Mouse (Mus musculus) hematopoietic stem cell, adult 5-6 weeks (primary cell): ENCODE results near the gene Shank3. TPM values are rescaled to one million over a fixed set of nuclear protein-coding genes. Genes with fewer than 3 reads are reported as not detected.

Experiments used
- ATAC-seq, 2 experiments: fragments of 125-278 bp in 1 of 2; replicated peaks in 1 of 2; 2 replicates each; pipeline ENCODE4 v1.8.0; 2016 to 2017; ENCODE audit warnings: inconsistent platforms in 2 of 2, mild to moderate bottlenecking in 2 of 2, moderate number of reproducible peaks in 2 of 2, low read depth in 1 of 2, moderate TSS enrichment in 1 of 2; ENCODE audit not compliant: low FRiP score in 2 of 2, poor library complexity in 2 of 2, severe bottlenecking in 2 of 2, insufficient read depth in 1 of 2, low TSS enrichment in 1 of 2
- total RNA-seq: library from RNA; stranded (forward); fragments of 172-1452, 232-1000 nt; gene quantifications from 2 replicates; pipeline ENCODE4 v1.2.3, GENCODE M21; 2017

Shank3 gene
- total RNA-seq: 4.5 and 12.2 TPM in 2 replicates

GRCm38 (mm10) chr15:89498961-89499688 lies at the start of gene Shank3:
Shank3 (plus strand) TSS chr15:89499623.
- ATAC-seq: peak in 1 of 2 experiments; percentile 13; a peak in 1 of 4 replicates

GRCm38 (mm10) chr15:89452906-89453864 lies 46.2 kb upstream of the Shank3 start:
- ATAC-seq: peak; percentile 75 to 88

GRCm38 (mm10) chr15:89453865-89454478 lies 45.5 kb upstream of the Shank3 start, which contains the start of gene Mapk8ip2:
Mapk8ip2 (plus strand) TSS chr15:89453913.
- ATAC-seq: no peak

GRCm38 (mm10) chr15:89454857-89455256 lies 44.6 kb upstream of the Shank3 start:
- ATAC-seq: no peak

- ATAC-seq: no peak
These were observed 43.8 kb upstream of the Shank3 start for GRCm38 (mm10) chr15:89455642-89456041.

GRCm38 (mm10) chr15:89458942-89459341 lies 40.5 kb upstream of the Shank3 start:
- ATAC-seq: peak; percentile 89 to 93

- no peak for ATAC-seq
These were observed 39.6 kb upstream of the Shank3 start for GRCm38 (mm10) chr15:89459821-89460220.

- no peak for ATAC-seq
These were observed 39.1 kb upstream of the Shank3 start for GRCm38 (mm10) chr15:89460298-89460697.

GRCm38 (mm10) chr15:89461321-89461720 lies 38.1 kb upstream of the Shank3 start:
- ATAC-seq: no peak

- no peak for ATAC-seq
These were observed 37.2 kb upstream of the Shank3 start for GRCm38 (mm10) chr15:89462176-89462575.

- ATAC-seq: 0 out of 4 replicates have a peak, but pooled peaks have one; percentile 28 to 33
These were observed 35.8 kb upstream of the Shank3 start for GRCm38 (mm10) chr15:89463334-89464235.

GRCm38 (mm10) chr15:89465052-89465451 lies 34.4 kb upstream of the Shank3 start:
- ATAC-seq: no peak

GRCm38 (mm10) chr15:89468577-89468976 lies 30.8 kb upstream of the Shank3 start:
- ATAC-seq: peak; percentile 62 to 68

- ATAC-seq: no peak
These were observed 27.9 kb upstream of the Shank3 start for GRCm38 (mm10) chr15:89471476-89471875.

GRCm38 (mm10) chr15:89473370-89473769 lies 26.1 kb upstream of the Shank3 start:
- ATAC-seq: no peak

- no peak for ATAC-seq
These were observed 25.5 kb upstream of the Shank3 start for GRCm38 (mm10) chr15:89473921-89474320.
